ENCODE assay signal across 24 mouse cellular contexts in genomic region chr17:59760889-59761288, GRCm38 (mm10).
DNase-seq lines count a peak whose midpoint lies in the region; ATAC-seq lines count a peak whose summit lies in the region.
"Had no signal": no experiment of that assay in that cellular context is flagged by ENCODE, and none has a peak within 500 bp of the region (broad histone marks: within the 10 kb centered on the region; RNA-seq: fewer than 3 reads in every experiment).

No protein-coding gene starts in this region.

- no peak overlapping the region for H3K4me2 ChIP-seq in liver, embryonic 13.5 days
- no peak overlapping the region for H3K4me2 ChIP-seq in liver, embryonic 11.5 days
- no peak overlapping the region for H3K4me2 ChIP-seq in midbrain, embryonic 14.5 days (ENCODE audit: low read length)
- H3K4me2 ChIP-seq: forebrain, embryonic 13.5 days; heart, embryonic 11.5 days; hindbrain, embryonic 12.5 days; hindbrain, embryonic 15.5 days had no signal

- WGBS in liver, embryonic 13.5 days (ENCODE audit: insufficient replicate concordance): 33% methylated on average over 5 of the region's 5 CpGs
- WGBS in liver, embryonic 11.5 days: 61% methylated on average over 5 of the region's 5 CpGs
- WGBS in midbrain, embryonic 14.5 days: 86% methylated on average over 5 of the region's 5 CpGs

- DNase-seq in liver, embryonic 13.5 days: no peak
- DNase-seq in liver, embryonic 11.5 days (ENCODE audit: low spot score): no peak
- DNase-seq in 416B (ENCODE audit: low read depth): peak; percentile 59
- no peak for DNase-seq in right cerebral cortex, adult 2 months (ENCODE audit: low spot score in 2 of 2)
- DNase-seq in midbrain, embryonic 14.5 days: no peak
- no peak for DNase-seq in thymus, postnatal 25 days
- DNase-seq: adrenal gland, postnatal 14 days; B cell, adult 2 months; cerebellum, adult 11 months; cerebellum, adult 2 months; cerebellum, adult 9-11 months; cerebellum, postnatal 25 days; gastrocnemius, postnatal 10 days; gastrocnemius, postnatal 36 days; heart, adult 11 months had no signal

- H3K36me3 ChIP-seq in liver, embryonic 13.5 days: no peaks in the 10 kb centered on the region
- no peaks in the 10 kb centered on the region for H3K36me3 ChIP-seq in liver, embryonic 11.5 days (ENCODE audit: control insufficient read depth, insufficient read depth, low read length)
- no peaks in the 10 kb centered on the region for H3K36me3 ChIP-seq in midbrain, embryonic 14.5 days (ENCODE audit: control insufficient read depth, insufficient read depth, low read length)
- H3K36me3 ChIP-seq: forebrain, embryonic 10.5 days; hindbrain, embryonic 12.5 days; hindbrain, embryonic 15.5 days had no signal

- no peak overlapping the region for H3K27ac ChIP-seq in liver, embryonic 13.5 days
- H3K27ac ChIP-seq in liver, embryonic 11.5 days (ENCODE audit: low read depth, low read length): no peak overlapping the region
- no peak overlapping the region for H3K27ac ChIP-seq in midbrain, embryonic 14.5 days (replicated peaks; ENCODE audit: low read depth, low read length)
- H3K27ac ChIP-seq: forebrain, embryonic 10.5 days; forebrain, embryonic 13.5 days; hindbrain, embryonic 12.5 days; hindbrain, embryonic 15.5 days had no signal

- no peak overlapping the region for H3K9ac ChIP-seq in liver, embryonic 13.5 days
- no peak overlapping the region for H3K9ac ChIP-seq in liver, embryonic 11.5 days (ENCODE audit: low read depth, low read length)
- H3K9ac ChIP-seq in midbrain, embryonic 14.5 days (replicated peaks; ENCODE audit: low read length): no peak overlapping the region
- H3K9ac ChIP-seq: forebrain, embryonic 13.5 days; hindbrain, embryonic 12.5 days; hindbrain, embryonic 15.5 days had no signal

- no peaks in the 10 kb centered on the region for H3K27me3 ChIP-seq in liver, embryonic 13.5 days
- H3K27me3 ChIP-seq in liver, embryonic 11.5 days (replicated peaks; ENCODE audit: control insufficient read depth, insufficient read depth, low read length): no peaks in the 10 kb centered on the region
- no peaks in the 10 kb centered on the region for H3K27me3 ChIP-seq in midbrain, embryonic 14.5 days (ENCODE audit: control insufficient read depth, insufficient read depth, low read length)
- H3K27me3 ChIP-seq: forebrain, embryonic 13.5 days; hindbrain, embryonic 12.5 days; hindbrain, embryonic 15.5 days had no signal

- ATAC-seq in liver, embryonic 13.5 days (ENCODE audit: low read depth): peak; percentile 51; the same call in 1 of the 2 replicates
- no peak; the same call in 1 of the 2 replicates for ATAC-seq in liver, embryonic 11.5 days (replicated peaks; ENCODE audit: low FRiP score)
- peak; percentile 63 for ATAC-seq in common myeloid progenitor, adult 5-6 weeks (replicated peaks; ENCODE audit: low read depth, poor library complexity, severe bottlenecking)
- ATAC-seq in megakaryocyte progenitor cell, adult 5-6 weeks (replicated peaks; ENCODE audit: poor library complexity): peak; percentile 94
- no peak for ATAC-seq in midbrain, embryonic 14.5 days (ENCODE audit: low FRiP score, low TSS enrichment)
- ATAC-seq: forebrain, embryonic 13.5 days; forebrain, embryonic 16.5 days; Patski had no signal

- no peaks in the 10 kb centered on the region for H3K9me3 ChIP-seq in liver, embryonic 13.5 days (replicated peaks)
- H3K9me3 ChIP-seq in liver, embryonic 11.5 days (ENCODE audit: control insufficient read depth, low read length): no peaks in the 10 kb centered on the region
- H3K9me3 ChIP-seq in midbrain, embryonic 14.5 days (ENCODE audit: control insufficient read depth, low read length): no peaks in the 10 kb centered on the region
- H3K9me3 ChIP-seq: forebrain, embryonic 10.5 days; forebrain, embryonic 13.5 days; hindbrain, embryonic 12.5 days; hindbrain, embryonic 15.5 days had no signal

- no peak overlapping the region for H3K4me3 ChIP-seq in liver, embryonic 13.5 days (replicated peaks)
- H3K4me3 ChIP-seq in liver, embryonic 11.5 days (ENCODE audit: low read depth, low read length): no peak overlapping the region
- H3K4me3 ChIP-seq in midbrain, embryonic 14.5 days (replicated peaks; ENCODE audit: low read depth, low read length): no peak overlapping the region
- H3K4me3 ChIP-seq: forebrain, embryonic 10.5 days; forebrain, embryonic 13.5 days; hindbrain, embryonic 12.5 days; hindbrain, embryonic 15.5 days had no signal

- H3K4me1 ChIP-seq in liver, embryonic 13.5 days (replicated peaks): no peaks in the 10 kb centered on the region
- H3K4me1 ChIP-seq in liver, embryonic 11.5 days (replicated peaks; ENCODE audit: control insufficient read depth, insufficient read depth, low read length): no peaks in the 10 kb centered on the region
- H3K4me1 ChIP-seq in midbrain, embryonic 14.5 days (ENCODE audit: control insufficient read depth, insufficient read depth, low read length): no peaks in the 10 kb centered on the region
- H3K4me1 ChIP-seq: forebrain, embryonic 10.5 days; forebrain, embryonic 13.5 days; hindbrain, embryonic 12.5 days; hindbrain, embryonic 15.5 days had no signal

Comparison
In these comparisons a context has a peak if more than half of its experiments do, and no peak if none do; other contexts are left out.
1. ATAC-seq: peak in liver, embryonic 13.5 days (single experiment), common myeloid progenitor, adult 5-6 weeks (single experiment) and megakaryocyte progenitor cell, adult 5-6 weeks (single experiment); none in liver, embryonic 11.5 days (single experiment) and midbrain, embryonic 14.5 days (single experiment).